Mouse (Mus musculus) cerebellum, adult 9-10 months (tissue): ENCODE measurements at regions not wholly inside any gene's neighbourhood (a gene's known extent, or its start where the extent isn't known, plus 50 kb on each side); places are given as distances from the start of the nearest gene placed in this dataset.

Experiments used
- DNase-seq: peaks from one replicate; pipeline ENCODE4 v3.0.0; 2022

- peak; percentile 84 for DNase-seq
These were observed 288.5 kb upstream of the Jmjd1c start for GRCm38 (mm10) chr10:66807261-66807968.

- no peak for DNase-seq
These were observed 283.2 kb upstream of the Jmjd1c start for GRCm38 (mm10) chr10:66812515-66813260.

- no peak for DNase-seq
These were observed 281.9 kb upstream of the Jmjd1c start for GRCm38 (mm10) chr10:66813850-66814564.

- DNase-seq: peak; percentile 70
These were observed 281.2 kb upstream of the Jmjd1c start for GRCm38 (mm10) chr10:66814565-66815201.

- DNase-seq: no peak
These were observed 280.0 kb upstream of the Jmjd1c start for GRCm38 (mm10) chr10:66815951-66816350.

GRCm38 (mm10) chr10:66816776-66817175 lies 279.1 kb upstream of the Jmjd1c start:
- DNase-seq: no peak

GRCm38 (mm10) chr10:66817876-66818275 lies 278.0 kb upstream of the Jmjd1c start:
- no peak for DNase-seq

GRCm38 (mm10) chr10:66819517-66819916 lies 276.4 kb upstream of the Jmjd1c start:
- DNase-seq: no peak

GRCm38 (mm10) chr10:66825737-66826136 lies 270.2 kb upstream of the Jmjd1c start:
- no peak for DNase-seq

GRCm38 (mm10) chr10:66826327-66826726 lies 269.6 kb upstream of the Jmjd1c start:
- no peak for DNase-seq

- no peak for DNase-seq
These were observed 261.0 kb upstream of the Jmjd1c start for GRCm38 (mm10) chr10:66834974-66835373.

- DNase-seq: no peak
These were observed 256.9 kb upstream of the Jmjd1c start for GRCm38 (mm10) chr10:66839058-66839457.

GRCm38 (mm10) chr10:66843258-66843657 lies 252.7 kb upstream of the Jmjd1c start:
- DNase-seq: no peak

GRCm38 (mm10) chr10:66848778-66849177 lies 247.1 kb upstream of the Jmjd1c start:
- DNase-seq: no peak

GRCm38 (mm10) chr10:66849681-66850080 lies 246.2 kb upstream of the Jmjd1c start:
- no peak for DNase-seq

GRCm38 (mm10) chr10:66850972-66851478 lies 244.9 kb upstream of the Jmjd1c start:
- DNase-seq: no peak

- DNase-seq: no peak
These were observed 244.1 kb upstream of the Jmjd1c start for GRCm38 (mm10) chr10:66851841-66852240.

GRCm38 (mm10) chr10:66852708-66853107 lies 243.2 kb upstream of the Jmjd1c start:
- no peak for DNase-seq

GRCm38 (mm10) chr10:66853258-66853657 lies 242.7 kb upstream of the Jmjd1c start:
- peak; percentile 81 for DNase-seq

GRCm38 (mm10) chr10:66854895-66855294 lies 241.0 kb upstream of the Jmjd1c start:
- no peak for DNase-seq

- DNase-seq: no peak
These were observed 238.6 kb upstream of the Jmjd1c start for GRCm38 (mm10) chr10:66857330-66857729.

- DNase-seq: no peak
These were observed 234.5 kb upstream of the Jmjd1c start for GRCm38 (mm10) chr10:66861421-66861820.
